Mouse (Mus musculus): ENCODE measurements around the gene Rsph14.
"Not testable (repeated sequence)": the region's sequence is repeated elsewhere in the genome, so short reads cannot be mapped to it uniquely, and the experiment has no call there.

Rsph14 gene

DNA sequence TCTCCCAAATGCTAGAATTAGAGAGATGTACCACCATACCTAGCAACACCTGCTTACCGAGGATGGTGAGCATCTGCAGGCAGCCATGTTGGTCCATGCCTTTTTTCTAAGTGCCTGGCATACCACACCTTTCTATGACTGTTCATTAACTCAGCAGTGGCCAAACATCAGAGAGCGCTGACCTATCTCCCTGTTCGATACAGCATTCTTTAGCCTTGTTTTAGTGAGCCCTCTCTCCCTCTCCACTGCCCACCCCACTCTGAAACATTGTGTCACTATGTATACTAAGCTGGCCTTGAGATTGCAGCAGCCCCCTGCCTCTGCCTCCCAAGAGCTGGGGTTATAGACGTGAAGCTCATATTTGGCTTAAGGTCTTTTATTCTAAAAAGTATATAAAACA, 21.3 kb upstream of the Rsph14 start:
- no peak for DNase-seq (ENCODE audit: low spot score)

DNA sequence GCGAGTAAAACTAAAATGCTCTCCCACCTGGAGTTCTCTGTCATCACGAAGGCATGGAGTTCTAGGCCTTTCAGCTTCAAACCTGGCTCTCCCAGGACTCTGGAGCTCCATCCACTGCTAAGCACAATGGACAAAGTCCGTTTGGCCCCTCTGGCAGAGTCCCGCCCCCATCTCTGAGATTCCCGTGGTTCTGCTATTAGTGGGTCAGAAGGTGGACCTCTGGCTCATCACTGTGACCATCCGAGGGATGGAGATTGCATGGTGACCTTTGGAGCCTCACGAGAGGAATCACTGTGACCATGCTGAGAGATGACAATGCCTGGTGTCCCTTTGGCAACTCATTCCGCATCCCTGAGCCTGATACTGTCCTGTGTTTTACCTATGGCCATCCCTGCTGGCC, 20.5 kb upstream of the Rsph14 start:
- no peak for DNase-seq (ENCODE audit: low spot score)

DNA sequence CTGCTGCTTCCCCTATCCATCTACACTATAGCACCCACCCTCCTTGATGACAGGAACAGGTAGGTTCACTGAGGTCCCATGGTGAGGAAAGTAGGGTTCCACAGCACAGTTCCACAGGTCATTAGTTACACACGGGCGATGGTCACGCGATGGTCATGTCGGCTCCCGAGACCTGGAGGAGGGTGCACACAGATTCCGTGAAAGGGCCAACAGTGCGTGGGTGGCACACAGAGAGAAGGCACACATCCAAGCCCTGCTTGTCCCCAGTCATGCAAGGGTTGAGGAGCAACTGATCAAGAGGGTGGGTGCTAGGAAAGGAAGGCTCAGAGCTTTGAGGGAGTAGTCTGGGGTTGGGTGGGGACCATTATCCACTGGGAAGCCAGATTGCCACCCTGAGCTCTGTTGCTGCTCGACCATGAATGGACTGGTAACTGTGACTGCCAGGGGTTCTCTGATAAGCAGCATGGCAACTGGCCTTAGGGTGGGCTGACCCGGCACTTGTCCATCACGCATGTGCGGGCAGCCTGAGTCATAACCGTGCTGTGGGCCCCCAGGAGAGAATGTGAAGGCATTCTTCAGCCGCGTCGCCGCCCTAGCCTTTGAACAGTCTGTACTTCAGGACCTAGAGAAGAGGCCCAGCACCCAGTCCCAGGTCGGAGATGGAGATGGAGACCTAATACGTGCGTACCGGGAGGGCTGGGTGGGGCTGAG, 19.1 kb upstream of the Rsph14 start:
- DNase-seq (ENCODE audit: low spot score), result no peak

DNA sequence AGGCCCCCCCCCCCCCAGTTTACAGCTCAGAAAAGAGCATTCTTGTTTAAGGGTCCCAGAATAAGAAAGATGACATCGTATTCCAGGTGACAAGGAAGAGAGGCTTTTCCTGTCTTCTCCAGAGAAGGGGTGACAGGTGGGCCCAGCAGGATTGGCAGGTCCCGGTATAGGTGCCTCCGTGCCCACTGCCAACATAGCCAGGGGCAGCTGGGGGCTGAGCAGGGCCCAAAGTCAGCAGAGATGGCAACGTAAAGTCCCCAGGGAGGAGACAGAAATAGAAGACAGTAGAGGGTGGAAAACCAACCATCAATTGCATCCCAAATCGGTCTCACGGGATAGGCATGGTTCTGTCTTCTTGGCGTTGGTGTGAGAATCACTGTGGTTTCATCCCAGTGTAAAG, 16.3 kb upstream of the Rsph14 start:
- no peak for DNase-seq (ENCODE audit: low spot score)

DNA sequence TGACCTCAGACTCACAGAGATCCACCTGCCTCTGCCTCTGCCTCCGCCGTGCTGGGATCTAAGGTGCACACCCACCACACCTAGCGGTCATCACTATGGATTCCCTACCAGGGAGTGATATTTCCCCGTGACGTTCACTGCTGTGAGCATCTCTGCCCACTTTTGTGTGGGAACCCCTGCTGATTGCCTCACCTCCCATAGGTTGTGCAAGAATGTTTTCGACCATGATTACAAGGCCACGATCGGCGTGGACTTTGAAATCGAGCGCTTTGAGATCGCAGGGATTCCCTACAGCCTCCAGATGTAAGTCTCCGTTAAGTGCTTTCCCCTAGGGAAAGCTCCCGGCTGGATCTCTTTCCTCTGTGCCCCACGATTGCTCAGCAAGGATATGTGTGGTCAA, 13.4 kb upstream of the Rsph14 start:
- no peak for DNase-seq (ENCODE audit: low spot score)

DNA sequence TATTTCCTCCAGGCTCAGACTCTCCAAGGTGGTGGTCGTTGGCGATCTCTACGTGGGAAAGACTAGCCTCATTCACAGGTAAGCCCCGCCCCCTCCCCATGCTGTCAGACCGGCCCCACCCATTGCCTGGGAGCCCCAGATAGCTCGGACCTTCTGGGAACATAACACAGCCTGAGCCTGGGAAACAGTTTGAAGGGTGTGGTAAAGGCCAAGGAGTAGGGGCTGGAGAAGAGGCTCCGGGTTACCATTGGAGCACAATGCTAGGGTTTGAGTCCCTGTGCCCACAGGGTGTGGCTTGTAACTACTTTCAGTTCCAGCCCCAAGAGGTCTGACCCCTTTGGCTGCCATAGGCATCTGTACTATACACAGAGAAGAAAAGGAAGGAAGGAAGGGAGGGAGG, 12.1 kb upstream of the Rsph14 start:
- DNase-seq (ENCODE audit: low spot score), result no peak

DNA sequence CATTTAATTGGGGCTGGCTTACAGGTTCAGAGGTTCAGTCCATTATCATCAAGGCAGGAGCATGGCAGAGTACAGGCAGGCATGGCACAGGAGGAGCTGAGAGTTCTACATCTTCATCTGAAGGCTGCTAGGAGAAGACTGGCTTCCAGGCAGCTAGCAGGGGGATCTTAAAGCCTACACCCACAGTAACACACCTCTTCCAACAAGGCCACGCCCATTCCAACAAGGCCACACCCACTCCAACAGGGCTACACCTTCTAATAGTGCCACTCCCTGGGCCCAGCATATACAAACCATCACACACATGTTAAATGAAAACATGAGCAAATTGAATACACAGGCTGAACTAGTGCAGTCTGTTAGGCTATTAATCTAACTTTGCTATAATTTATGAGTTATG, 9.7 kb upstream of the Rsph14 start:
- not testable (repeated sequence) for DNase-seq (ENCODE audit: low spot score)

DNA sequence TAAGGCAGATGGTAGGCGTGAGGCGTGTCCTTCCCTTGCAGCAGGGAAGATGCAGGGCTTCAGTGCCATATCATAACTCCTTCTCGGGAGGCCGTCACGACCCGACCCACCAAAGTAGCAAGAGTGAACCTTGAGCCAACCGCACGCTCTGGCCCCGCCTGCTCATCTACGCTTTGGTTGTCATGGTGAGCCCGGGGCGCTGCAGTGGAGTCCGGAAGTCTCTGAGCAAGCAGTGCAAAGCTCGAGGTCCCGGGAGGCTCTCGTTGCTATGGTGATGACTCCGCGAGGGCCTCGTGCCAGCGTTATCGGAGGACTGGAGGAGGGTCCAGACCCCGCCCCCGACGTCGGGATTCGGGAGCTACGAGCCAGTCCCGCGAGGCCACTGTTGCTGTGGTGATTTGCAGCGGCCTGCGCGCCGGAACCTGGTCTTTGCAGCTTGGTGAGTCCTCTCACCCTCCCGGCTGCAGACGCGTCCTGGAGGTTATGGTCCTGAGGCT, 4.5 kb upstream of the Rsph14 start, which contains the start of gene Rab36:
Rab36 (plus strand) TSS at position 176 of the 497 bp plus-strand sequence.
- peak; percentile 91 for DNase-seq (ENCODE audit: low spot score)

DNA sequence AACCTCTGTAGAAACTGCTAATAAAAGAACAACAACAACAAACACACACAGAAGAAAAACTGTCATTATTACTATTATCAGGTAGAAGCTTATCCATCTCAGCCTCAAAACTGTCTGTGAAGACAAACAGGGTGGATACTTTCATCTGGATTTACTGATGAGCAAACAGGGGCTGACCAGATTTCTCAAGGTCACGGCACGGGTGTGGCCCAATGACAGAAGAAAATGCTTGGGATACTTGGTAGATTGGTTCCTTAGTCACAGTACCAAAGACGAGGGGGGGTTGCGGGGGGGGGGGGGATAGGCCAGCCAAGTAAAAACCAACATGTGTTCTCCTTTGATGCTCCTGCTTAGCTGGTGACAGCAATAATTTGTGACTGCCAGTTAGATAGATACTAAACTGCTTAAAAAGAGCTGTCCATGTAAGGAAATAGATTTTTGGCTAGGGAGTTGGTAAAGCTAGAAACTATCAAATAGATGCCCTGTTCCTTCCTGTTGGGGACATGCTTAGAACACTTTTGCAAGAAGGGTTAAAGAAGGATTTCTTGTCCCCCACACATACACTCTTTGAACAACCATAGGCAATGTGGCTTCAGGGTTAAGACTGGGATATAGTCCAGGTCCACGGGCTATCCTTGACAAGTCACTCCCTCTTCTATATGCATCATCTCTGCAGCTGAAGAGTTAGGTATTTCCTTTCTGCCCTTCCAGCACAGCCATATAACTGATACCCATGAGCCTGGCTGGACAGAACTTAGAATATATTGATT, 856 bp downstream of the Rsph14 start:
- DNase-seq (ENCODE audit: low spot score), result no peak

DNA sequence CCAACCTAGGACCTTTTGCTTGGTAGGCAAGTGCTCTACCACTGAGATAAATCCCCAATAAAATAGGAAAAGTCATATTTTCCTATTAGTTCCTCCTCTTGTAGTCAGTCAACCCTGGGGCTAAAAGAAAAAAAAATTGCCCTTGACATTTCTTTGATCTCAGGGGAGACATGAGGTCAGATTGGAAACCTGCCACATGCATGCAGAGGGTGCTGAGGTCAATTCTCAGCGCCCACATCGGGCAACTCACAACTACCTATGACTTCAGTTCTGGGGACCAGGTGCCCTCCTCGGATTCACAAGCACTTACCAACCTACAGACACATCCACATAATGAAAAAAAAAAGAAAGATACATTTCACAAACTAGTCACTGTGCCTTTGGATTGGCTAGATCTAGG, 2.2 kb downstream of the Rsph14 start:
- DNase-seq (ENCODE audit: low spot score), result no peak

DNA sequence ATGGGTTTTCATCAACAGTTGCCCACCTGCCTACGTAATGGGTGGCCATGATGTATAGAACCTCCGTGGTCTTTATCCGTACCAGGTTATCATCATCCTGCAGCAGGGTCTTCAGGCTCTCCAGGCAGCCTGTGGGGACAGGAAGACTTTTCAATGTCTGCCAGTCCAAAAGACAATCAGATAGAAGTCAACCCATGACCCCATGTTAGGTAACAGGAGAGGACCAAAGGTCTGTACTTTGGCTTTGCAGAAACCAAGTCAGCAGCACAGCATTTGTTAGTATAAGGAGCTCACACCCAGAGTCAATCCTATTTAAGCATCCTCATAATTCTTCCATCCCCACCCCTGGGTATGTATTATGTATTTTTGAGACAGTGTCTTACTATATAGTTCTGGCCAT, 2.7 kb downstream of the Rsph14 start:
- DNase-seq (ENCODE audit: low spot score), result no peak

DNA sequence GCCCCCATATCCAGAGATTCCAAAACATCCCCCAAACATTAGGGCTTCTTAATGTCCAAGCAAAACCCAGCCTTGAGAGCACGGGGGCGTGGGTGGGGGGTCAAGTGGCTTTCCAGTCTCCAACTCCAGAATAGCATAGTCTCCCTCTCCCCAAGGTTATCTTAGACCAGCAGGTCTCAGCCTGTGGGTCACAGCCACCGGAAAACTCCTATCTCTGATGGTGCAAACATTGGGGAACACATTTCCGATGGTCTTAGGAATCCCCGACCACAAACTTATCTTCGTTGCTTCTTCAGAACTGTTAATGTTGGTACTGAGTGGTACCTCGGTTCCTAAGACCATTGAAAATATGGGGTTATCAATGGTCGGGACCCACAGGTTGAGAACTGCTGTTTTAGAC, 3.6 kb downstream of the Rsph14 start:
- DNase-seq (ENCODE audit: low spot score), result no peak

DNA sequence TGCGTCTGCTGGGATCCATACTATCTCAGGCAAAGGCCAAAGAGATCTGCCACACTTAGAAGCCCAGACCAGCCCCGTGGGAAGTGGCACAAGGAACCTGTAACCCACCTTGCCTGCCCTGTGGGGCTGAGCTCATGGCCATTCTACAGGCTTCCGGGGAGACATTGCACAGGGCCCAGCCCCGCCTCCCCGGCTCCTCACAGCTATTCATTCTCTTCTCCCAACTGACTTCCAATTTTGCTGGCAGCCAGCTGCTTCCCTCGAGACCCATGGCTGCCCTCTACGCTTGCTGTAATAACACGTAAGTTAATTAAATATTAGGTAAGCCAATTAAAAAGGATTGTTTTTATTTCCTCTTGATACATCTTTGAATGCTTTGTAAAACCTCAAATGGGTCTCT, 5.9 kb downstream of the Rsph14 start:
- DNase-seq (ENCODE audit: low spot score), result no peak

DNA sequence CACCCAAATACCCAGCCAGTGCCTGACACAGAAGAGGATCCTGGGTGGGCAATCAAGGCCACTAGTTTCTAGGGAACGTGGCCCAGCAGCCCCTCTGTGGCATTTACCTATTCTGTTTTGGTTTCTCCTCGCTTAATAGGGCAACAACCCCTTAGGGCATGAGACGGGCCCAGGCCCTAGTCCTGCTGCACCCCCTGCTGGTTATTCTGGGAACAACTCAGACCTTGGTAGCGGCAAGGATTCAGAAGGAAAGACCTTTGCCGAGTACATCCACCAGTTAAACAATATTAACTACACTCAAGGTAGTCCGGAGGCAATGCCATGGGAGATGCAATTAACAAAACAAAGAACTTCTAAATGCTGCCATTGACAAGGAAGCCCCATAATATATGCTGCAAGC, 11.2 kb downstream of the Rsph14 start:
- DNase-seq (ENCODE audit: low spot score), result peak; percentile 80

DNA sequence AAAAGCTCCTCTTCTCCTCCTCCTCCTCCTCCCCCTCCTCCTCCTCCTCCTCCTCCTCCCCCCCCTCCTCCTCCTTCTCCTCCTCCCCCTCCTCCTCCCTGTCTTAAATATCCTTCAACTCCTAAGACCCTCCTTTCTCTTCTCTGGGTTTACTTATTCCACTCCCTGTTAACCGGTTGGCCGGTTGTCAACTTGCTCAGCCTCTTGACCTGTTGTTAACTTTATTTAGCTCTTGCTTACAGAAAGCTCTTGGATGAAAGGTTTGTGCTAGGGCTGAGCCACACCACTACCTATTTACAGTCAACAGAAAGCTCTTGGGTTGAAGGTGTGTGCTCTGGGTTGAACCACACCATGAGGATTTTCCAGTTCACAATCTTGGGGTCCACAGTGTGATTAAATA, 12.1 kb downstream of the Rsph14 start:
- DNase-seq (ENCODE audit: low spot score), result no peak

DNA sequence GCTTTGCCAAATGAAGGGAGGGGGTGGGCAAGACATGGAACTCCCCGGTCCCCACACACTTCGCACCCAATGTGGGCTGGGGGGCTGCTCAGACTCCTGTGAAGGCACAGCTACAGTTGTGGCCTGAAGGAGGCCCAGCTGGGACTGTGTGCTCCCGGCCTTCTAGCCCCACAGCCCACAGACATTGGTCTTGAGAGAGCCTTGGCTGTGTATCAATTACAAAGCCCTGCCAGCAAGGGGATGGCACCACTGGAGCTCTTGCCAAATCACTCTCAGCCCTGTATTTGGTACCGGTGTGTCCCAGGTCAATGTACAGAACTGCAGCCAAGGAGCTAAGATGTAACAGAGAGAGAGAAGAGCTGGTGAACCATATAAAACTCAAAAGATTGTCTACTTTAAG, 15.9 kb downstream of the Rsph14 start:
- DNase-seq (ENCODE audit: low spot score), result no peak

DNA sequence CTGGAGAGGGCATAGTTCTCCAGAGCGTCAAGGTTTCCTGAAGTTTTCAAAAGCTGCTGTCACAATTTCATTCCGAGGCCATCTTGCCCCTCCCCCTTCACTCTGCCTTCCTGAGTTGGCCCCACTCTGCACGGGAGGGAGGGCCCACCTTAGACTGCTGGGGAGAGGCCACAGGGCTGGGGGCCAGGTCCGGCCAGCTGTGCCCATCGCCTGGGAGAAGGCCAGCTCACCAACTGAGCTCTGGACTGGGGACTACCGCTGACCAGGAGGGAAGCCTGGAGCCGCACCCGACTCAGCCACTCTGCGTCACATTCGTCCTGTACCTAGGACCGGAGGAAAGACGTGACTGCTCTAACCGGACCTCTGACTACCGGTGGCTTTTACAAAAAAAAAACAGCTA, 16.9 kb downstream of the Rsph14 start:
- DNase-seq (ENCODE audit: low spot score), result no peak

DNA sequence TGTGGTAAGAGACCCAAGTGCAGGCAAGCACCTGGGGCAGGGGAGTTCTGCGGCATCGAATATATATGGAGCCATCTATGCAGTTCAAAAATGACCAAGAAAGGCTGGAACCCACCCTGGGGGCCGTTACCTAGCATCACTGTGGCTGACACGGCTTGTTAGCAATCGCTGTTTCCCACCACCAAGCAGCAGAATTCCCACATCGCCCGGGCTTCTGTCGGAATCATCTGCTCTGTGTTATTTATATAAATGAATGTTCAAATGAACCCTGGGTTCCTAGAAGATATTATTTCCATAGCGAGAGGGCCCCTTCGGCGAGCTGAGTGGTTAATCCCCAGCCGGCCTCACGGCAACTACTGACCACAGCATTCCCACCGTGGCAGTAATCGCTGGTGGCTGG, 21.7 kb downstream of the Rsph14 start:
- DNase-seq (ENCODE audit: low spot score), result no peak

DNA sequence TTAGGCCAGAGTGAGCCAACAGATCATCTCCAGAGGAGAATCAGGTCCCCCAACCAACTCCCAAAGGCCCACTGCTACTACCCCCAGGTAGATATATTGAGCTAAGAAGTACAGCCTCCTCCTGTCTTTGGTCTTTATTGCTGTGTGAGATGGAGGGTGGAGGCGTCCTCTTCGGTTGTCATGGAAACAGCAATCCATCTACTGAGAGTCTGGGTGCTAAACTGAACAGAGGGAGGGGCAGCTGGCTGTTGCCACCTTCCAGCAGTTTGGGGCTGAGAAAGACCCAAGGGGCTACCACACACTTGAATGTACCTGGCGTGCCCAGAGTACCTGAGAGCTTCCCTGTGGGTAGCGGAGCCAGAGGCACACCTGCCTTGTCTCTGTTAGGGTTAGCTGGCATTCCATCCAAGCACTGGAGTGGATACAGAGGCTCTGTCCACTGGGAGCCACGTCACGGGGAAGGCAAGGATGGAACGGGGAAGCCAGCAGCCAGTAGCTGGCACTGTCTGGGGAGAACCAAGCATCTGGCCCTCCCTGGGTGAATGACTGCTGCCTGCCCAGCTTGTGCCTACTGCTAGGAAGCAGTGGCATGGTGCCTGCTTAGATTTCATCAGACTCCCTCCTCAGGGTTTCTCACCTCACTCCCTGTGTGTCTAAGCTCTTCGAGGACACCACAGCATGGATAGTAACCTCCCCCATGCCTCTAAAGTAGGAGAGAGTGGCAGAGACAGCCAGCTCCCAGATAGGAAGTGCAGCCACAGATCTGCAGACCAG, 25.3 kb downstream of the Rsph14 start:
- no peak for DNase-seq (ENCODE audit: low spot score)

DNA sequence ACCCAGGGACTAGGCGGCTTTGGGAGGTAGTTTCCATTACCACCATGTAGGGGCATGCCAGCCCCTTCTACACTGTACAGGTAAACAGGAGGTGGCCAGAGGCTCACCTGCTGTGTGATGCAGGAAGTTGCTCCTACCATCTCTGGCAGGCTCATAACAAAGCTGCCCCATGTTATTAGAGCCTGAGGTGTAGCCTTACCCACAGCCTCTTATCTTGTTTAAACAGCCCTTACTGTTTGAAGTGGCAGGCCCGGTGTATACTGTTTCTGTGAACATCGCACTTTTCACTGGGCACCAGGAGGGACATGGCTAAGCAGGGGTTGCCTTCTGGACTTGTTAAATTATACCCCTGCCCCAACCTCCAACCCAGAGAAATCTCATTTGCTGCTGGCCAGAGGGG, 28.3 kb downstream of the Rsph14 start:
- no peak for DNase-seq (ENCODE audit: low spot score)

DNA sequence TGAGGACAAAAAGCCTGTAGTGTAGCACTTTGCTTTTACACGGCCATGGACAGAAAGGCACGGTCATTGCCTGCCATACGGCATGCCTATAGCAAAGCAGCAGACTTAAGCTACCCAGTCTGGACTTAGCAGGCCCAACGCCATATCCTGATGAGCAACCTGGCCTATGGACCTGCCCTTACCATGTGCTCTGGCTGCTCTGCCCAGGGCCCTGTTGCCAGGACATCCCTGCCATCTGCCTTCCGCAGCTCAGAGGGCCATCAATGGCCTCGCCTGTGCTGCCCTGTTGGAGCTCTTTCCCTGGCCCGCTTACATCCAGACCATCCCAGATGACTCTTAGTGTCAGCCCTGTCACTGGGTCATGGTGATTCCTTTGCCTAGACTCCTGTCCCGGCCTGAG, 31.0 kb downstream of the Rsph14 start:
- DNase-seq (ENCODE audit: low spot score), result no peak

DNA sequence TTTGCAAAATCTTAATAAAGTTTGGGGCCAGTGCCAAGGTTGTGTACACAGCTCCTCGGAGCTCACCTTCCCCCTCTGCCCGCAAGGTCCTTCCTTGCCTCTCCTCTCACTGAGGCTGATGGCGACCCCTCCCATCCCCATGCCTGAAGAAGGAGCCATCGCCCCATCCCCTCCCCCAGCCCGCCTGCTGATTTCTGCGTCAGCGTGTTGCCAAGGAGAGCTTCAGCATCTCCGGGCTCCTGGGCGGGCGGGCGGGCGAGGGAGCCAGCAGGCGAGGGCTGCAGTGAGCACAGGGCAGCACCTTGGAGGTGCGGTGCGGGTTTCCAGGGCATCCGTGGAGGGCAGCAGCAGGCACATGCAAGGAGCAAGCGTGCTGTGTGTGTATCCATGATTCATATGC, 37.0 kb downstream of the Rsph14 start:
- DNase-seq (ENCODE audit: low spot score), result no peak

DNA sequence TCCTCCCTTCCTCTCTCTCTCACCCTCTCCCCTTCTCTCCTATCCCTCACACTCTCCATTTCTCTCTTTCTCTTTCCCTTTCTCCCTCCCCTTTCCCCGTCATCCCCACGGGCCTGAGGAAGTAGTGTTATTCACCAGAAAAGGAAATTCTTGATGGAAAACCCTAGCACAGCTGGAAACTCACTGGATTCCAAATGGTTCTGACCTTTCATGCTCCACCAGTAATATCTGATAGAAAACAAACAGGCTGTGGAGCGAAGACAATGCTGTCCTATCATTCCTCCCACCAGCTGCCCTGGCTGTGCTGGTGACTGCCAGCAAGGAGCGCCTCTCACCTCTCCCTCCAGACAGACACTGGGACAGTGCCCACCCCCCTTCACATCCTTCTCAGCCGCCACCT, 37.5 kb downstream of the Rsph14 start:
- no peak for DNase-seq (ENCODE audit: low spot score)
